Mouse (Mus musculus) heart, embryonic 14.5 days (tissue): Measurements from ENCODE around the gene Zfp296. TPM values are rescaled to one million over a fixed set of nuclear protein-coding genes. Genes with fewer than 3 reads are reported as not detected.
A peak's percentile ranks its signal among the peaks of the same experiment; 100 is the strongest.

Source experiments
- ATAC-seq: fragments of 200-750 bp; cut with Nextera tagmentation; 2 replicates; pipeline ENCODE4 v1.8.0; 2017; ENCODE audit warnings: low read depth, moderate TSS enrichment; ENCODE audit not compliant: insufficient number of reproducible peaks, insufficient read depth, low FRiP score
- H3K27ac ChIP-seq, 2 experiments: fragments of 200-500 bp in 1 of 2; fragments of 300-500 bp in 1 of 2; sonication (generic) in 1 of 2; replicated peaks in 1 of 2; 2 replicates each; pipeline ENCODE4 v1.5.1; 2012 to 2014; ENCODE audit warnings: low read depth in 2 of 2, low read length in 2 of 2, control low read depth in 1 of 2, mild to moderate bottlenecking in 1 of 2, mixed read lengths in 1 of 2; ENCODE audit not compliant: control insufficient read depth in 1 of 2, insufficient read depth in 1 of 2
- H3K27me3 ChIP-seq: fragments of 300-500 bp; sonication (generic); 2 replicates; pipeline ENCODE4 v1.6.1; 2014; ENCODE audit warnings: mild to moderate bottlenecking, low read length, control low read depth; ENCODE audit not compliant: control insufficient read depth, insufficient read depth
- H3K36me3 ChIP-seq: fragments of 300-500 bp; sonication (generic); 2 replicates; pipeline ENCODE4 v1.6.1; 2014; ENCODE audit warnings: mild to moderate bottlenecking, control low read depth, low read length, mixed read lengths; ENCODE audit not compliant: control insufficient read depth, insufficient read depth
- H3K4me1 ChIP-seq, 2 experiments: fragments of 200-500 bp in 1 of 2; fragments of 300-500 bp in 1 of 2; sonication (generic) in 1 of 2; 2 replicates each; pipeline ENCODE4 v1.6.1; 2012 to 2014; ENCODE audit warnings: low read length in 2 of 2, control low read depth in 1 of 2, mixed read lengths in 1 of 2; ENCODE audit not compliant: control insufficient read depth in 2 of 2, insufficient read depth in 2 of 2
- H3K4me2 ChIP-seq: fragments of 300-500 bp; sonication (generic); 2 replicates; pipeline ENCODE4 v1.6.1; 2014; ENCODE audit warnings: mild to moderate bottlenecking, low read length
- H3K4me3 ChIP-seq, 2 experiments: fragments of 200-500 bp in 1 of 2; fragments of 300-500 bp in 1 of 2; sonication (generic) in 1 of 2; 2 replicates each; pipeline ENCODE4 v1.5.1; 2012 to 2014; ENCODE audit warnings: low read length in 2 of 2, mild to moderate bottlenecking in 2 of 2, control low read depth in 1 of 2, low read depth in 1 of 2, moderate library complexity in 1 of 2; ENCODE audit not compliant: control insufficient read depth in 1 of 2, insufficient read depth in 1 of 2
- H3K9ac ChIP-seq: fragments of 300-500 bp; sonication (generic); 2 replicates; pipeline ENCODE4 v1.6.1; 2014; ENCODE audit warnings: mild to moderate bottlenecking, low read length
- H3K9me3 ChIP-seq: fragments of 300-500 bp; sonication (generic); 2 replicates; pipeline ENCODE4 v1.6.1; 2016; ENCODE audit warnings: low read length, control low read depth; ENCODE audit not compliant: control insufficient read depth
- WGBS: fragments of 180-500 bp; shearing (Covaris S2); extraction: QIAGEN DNeasy Blood & Tissue Kit; methylation state at CpG from one replicate; pipeline ENCODE4 v1.1.7; 2014; 5-methylcytosine and 5-hydroxymethylcytosine counted together
- polyA plus RNA-seq: library from polyadenylated mRNA; unstranded; fragments of >200 nt; fragmentation: Nextera tagmentation; extraction: Ambion mirVana; gene quantifications from 2 replicates; pipeline ENCODE4 v1.2.1, GENCODE M21; 2014

Gene Zfp296
- polyA plus RNA-seq, 1 experiment from 2014 or later, result 0.38 TPM

DNA sequence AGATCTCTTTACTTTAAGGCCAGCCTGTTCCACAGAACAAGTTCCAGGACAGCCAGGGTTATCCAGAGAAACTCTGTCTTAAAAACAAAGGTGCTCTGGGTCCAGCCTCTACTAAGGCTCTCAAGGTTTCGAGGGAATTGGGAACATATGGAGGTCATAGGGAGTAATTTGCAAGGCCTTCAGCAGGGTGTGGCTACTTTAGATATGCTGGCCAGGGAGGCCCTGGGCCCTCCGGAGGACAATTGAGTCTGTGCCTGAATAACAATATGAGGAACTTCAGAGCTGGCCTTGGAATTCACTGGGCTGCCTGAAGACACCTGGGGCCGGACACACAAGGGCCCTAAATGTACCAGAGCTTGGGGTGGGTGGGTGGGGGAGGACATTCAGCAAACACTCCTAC, 1.5 kb upstream of the Zfp296 start:
- WGBS, result 68% methylated on average over 3 of the region's 3 CpGs
- no peak overlapping the region for H3K4me2 ChIP-seq
- H3K27me3 ChIP-seq, result peaks cover 30% of the 10 kb centered on the region
- H3K27ac ChIP-seq, result no peak overlapping the region
- ATAC-seq, result no peak
- H3K9ac ChIP-seq, result no peak overlapping the region
- H3K4me1 ChIP-seq, result peaks cover 17 to 25% of the 10 kb centered on the region in 2 experiments; a peak in 3 of 4 replicates
- H3K36me3 ChIP-seq, result peaks cover 9% of the 10 kb centered on the region
- no peak overlapping the region for H3K4me3 ChIP-seq
- H3K9me3 ChIP-seq, result no peaks in the 10 kb centered on the region

- 12% methylated on average over 10 of the region's 10 CpGs for WGBS
- peak overlapping the region; percentile 54; the same call in 1 of the 2 replicates for H3K9ac ChIP-seq
- H3K27ac ChIP-seq, result no peak overlapping the region
- H3K4me1 ChIP-seq, result peaks cover 13 to 15% of the 10 kb centered on the region in 2 experiments; a peak in 3 of 4 replicates
- H3K27me3 ChIP-seq, result peaks cover 30% of the 10 kb centered on the region
- H3K36me3 ChIP-seq, result peaks cover 31% of the 10 kb centered on the region
- H3K4me3 ChIP-seq, result peak overlapping the region; percentile 37 to 40; a peak in 3 of 4 replicates
- ATAC-seq, result no peak
- H3K4me2 ChIP-seq, result peak overlapping the region; percentile 83
- H3K9me3 ChIP-seq, result no peaks in the 10 kb centered on the region
These were observed 859 bp downstream of the Zfp296 start for GRCm38 (mm10) chr7:19577877-19578414.

- H3K4me2 ChIP-seq, result no peak overlapping the region
- WGBS, result 59% methylated on average over 4 of the region's 4 CpGs
- peaks cover 30% of the 10 kb centered on the region for H3K27me3 ChIP-seq
These were observed 1.3 kb downstream of the Zfp296 start for GRCm38 (mm10) chr7:19578436-19578835.

GRCm38 (mm10) chr7:19579751-19580150, 2.7 kb downstream of the Zfp296 start:
- H3K27me3 ChIP-seq, result peaks cover 30% of the 10 kb centered on the region
- no peak for ATAC-seq
- H3K9ac ChIP-seq, result no peak overlapping the region
- no peaks in the 10 kb centered on the region for H3K9me3 ChIP-seq
- H3K4me1 ChIP-seq, result peaks cover 11 to 13% of the 10 kb centered on the region in 2 experiments; a peak in 3 of 4 replicates
- peaks cover 48% of the 10 kb centered on the region for H3K36me3 ChIP-seq
- no peak overlapping the region for H3K4me3 ChIP-seq
- H3K4me2 ChIP-seq, result no peak overlapping the region
- no peak overlapping the region for H3K27ac ChIP-seq
- 89% methylated on average over 10 of the region's 10 CpGs for WGBS

More at GRCm38 (mm10) chr7:19578436-19578835, 1.3 kb downstream of the Zfp296 start:
- no peak overlapping the region for H3K4me3 ChIP-seq
- H3K9ac ChIP-seq, result no peak overlapping the region
- no peak for ATAC-seq
- peaks cover 13 to 15% of the 10 kb centered on the region in 2 experiments; a peak in 3 of 4 replicates for H3K4me1 ChIP-seq
- no peak overlapping the region for H3K27ac ChIP-seq
- no peaks in the 10 kb centered on the region for H3K9me3 ChIP-seq
- peaks cover 35% of the 10 kb centered on the region for H3K36me3 ChIP-seq

- Histone ChIP-seq H3K36me3 (peaks cover 57% of the 10 kb centered on the region), H3K4me2 (no peak overlapping the region), H3K9me3 (no peaks in the 10 kb centered on the region), H3K4me3 (no peak overlapping the region), H3K9ac (no peak overlapping the region), H3K27me3 (peaks cover 30% of the 10 kb centered on the region), H3K4me1 (peaks cover 13 to 17% of the 10 kb centered on the region in 2 experiments; a peak in 3 of 4 replicates), H3K27ac (no peak overlapping the region)
- WGBS, result 83% methylated on average over 8 of the region's 8 CpGs
- no peak for ATAC-seq
These were observed 3.5 kb downstream of the Zfp296 start for GRCm38 (mm10) chr7:19580634-19581033.

DNA sequence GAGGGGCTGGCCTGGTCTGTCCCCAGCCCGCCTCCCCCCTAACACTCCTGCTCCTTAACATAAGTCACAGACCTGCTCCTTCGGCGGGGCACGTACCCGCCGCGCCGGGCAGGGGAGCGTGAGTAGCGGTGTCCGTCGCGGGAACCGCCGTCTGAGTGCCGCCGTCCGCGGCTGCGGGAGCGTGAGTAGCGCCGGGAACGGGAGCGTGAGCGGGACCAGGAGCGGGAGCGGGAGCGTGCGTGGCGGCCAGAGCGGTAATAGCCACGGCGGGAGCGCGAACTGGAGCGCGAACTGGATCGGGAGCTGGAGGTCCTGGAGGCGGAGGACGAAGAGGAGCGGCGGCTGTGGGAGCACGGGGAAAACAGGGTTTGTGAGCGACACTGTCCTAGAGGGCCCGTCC, 9.2 kb downstream of the Zfp296 start:
- H3K36me3 ChIP-seq, result peaks cover 96% of the 10 kb centered on the region
- H3K9ac ChIP-seq, result 0 out of 2 replicates have a peak overlapping the region, but pooled peaks have one; percentile 8
- H3K4me1 ChIP-seq, result peaks cover 5 to 8% of the 10 kb centered on the region in 2 experiments; a peak in 2 of 4 replicates
- 71% methylated on average over 46 of the region's 46 CpGs for WGBS
- H3K4me2 ChIP-seq, result peak overlapping the region; percentile 16; the same call in 1 of the 2 replicates
- 0 out of 4 replicates have a peak overlapping the region, but pooled peaks of 1 of the 2 experiments have one; percentile 24 for H3K27ac ChIP-seq
- ATAC-seq, result no peak
- no peak overlapping the region for H3K4me3 ChIP-seq
- H3K27me3 ChIP-seq, result no peaks in the 10 kb centered on the region
- H3K9me3 ChIP-seq, result no peaks in the 10 kb centered on the region

DNA sequence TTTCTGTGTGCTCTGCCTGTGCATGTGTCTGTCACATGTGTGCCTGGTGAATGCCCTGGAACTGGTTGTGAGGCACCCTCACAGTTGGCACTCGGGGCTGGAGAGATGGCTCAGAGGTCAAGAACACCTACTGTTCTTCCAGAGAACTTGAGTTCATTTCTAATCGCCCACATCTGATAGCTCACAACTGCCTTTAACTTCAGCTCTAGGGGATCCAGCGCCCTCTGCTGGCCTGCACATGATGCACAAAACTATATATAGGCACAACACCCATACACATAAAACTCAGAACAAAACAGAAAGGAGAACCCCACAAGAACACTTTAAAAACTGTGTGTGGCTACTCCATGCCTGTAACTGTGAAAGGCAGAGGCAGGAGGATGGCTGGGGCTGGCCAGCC, 12.1 kb downstream of the Zfp296 start:
- Histone ChIP-seq H3K4me2 (no peak overlapping the region), H3K9ac (no peak overlapping the region), H3K4me1 (peaks cover 5 to 8% of the 10 kb centered on the region in 2 experiments; a peak in 2 of 4 replicates), H3K9me3 (no peaks in the 10 kb centered on the region), H3K27me3 (no peaks in the 10 kb centered on the region), H3K4me3 (no peak overlapping the region), H3K36me3 (peaks cover 99% of the 10 kb centered on the region), H3K27ac (no peak overlapping the region)
- no peak for ATAC-seq
- whole genome bisulfite sequencing, result 51% methylated on average over 3 of the region's 3 CpGs
